Mouse (Mus musculus): ENCODE results near the gene Rpe65. TPM values are rescaled to one million over a fixed set of nuclear protein-coding genes. Genes with fewer than 3 reads are reported as not detected.

The Rpe65 gene
- total RNA-seq (2021) (not detected), polyA plus RNA-seq (2012; rRNA removed) (not detected in 2 replicates)
- long read RNA-seq = 0 reads

DNA sequence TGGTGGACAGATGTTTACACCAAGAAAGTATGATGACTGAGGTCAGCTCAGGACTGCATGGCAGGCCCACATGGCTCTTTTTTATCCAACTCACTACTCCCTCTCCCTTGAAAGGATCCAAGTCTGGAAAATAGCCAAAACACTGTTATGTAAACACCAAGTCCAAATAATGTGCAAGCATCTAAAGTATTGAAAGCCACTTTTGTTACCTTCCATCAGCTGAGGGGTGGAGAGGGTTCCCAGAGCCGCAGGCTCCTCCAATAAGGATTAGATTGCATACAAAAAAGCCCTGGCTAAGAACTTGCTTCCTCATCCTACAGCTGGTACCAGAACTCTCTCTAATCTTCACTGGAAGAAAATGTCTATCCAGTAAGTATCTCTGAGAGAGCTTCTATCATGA lies at the start of gene Rpe65:
Gene Rpe65 (plus strand): TSS at position 301 of the 400 bp plus-strand sequence.
- intact Hi-C loops (cut with DNase I) = no loop called here
- no peak within 1 kb of the TSS for H3K4me3 ChIP-seq
- H3K36me3 ChIP-seq (ENCODE audit: control insufficient read depth, insufficient read depth, low read length) = no peaks in the 10 kb centered on the region
- no peaks in the 10 kb centered on the region for H3K27me3 ChIP-seq (ENCODE audit: control insufficient read depth, insufficient read depth, low read length)
- H3K9ac ChIP-seq (ENCODE audit: low read depth, low read length) = no peak within 1 kb of the TSS
- no peaks in the 10 kb centered on the region for H3K4me1 ChIP-seq (ENCODE audit: control insufficient read depth, insufficient read depth, low read length)
- no peaks in the 10 kb centered on the region for H3K79me2 ChIP-seq (replicated peaks; ENCODE audit: control insufficient read depth, insufficient read depth, low read length)
- DNase-seq = no peak
- no peak for TF ChIP-seq POLR2A (IDR thresholded peaks at IDR 0.05; ENCODE audit: insufficient read depth, low read depth, low read length)
- no peak for TF ChIP-seq EP300 (IDR thresholded peaks at IDR 0.05; ENCODE audit: insufficient read depth, low read depth, low read length)
- TF ChIP-seq CTCF (IDR thresholded peaks at IDR 0.05) = no peak
- H3K27ac ChIP-seq = no peak within 1 kb of the TSS
- 68% methylated on average over 1 of the region's 1 CpGs for WGBS

DNA sequence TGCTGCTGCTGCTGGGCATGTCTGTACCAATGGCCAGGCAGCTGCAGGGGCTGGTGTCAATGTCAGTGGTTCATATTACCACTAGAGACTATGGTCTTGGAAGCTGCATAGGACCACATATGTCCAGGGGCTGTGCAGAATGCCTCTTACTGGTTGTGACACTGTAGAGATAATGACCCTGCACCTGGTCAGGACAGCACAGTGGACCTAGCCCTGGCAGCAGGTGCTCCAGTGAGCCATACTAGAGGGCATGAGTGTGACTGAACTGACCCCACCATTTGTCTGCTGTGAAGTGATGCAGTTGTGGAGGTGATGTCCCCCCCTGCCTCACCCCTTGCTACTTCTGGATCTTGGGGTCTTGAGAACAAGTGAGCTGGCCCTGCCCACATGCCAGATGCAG lies 48.8 kb upstream of the Rpe65 start:
- no peak overlapping the region for H3K27ac ChIP-seq
- DNase-seq = no peak
- intact Hi-C loops (cut with DNase I) = no loop called here
- H3K79me2 ChIP-seq (replicated peaks; ENCODE audit: control insufficient read depth, insufficient read depth, low read length) = no peaks in the 10 kb centered on the region
- no peak overlapping the region for H3K4me3 ChIP-seq
- H3K36me3 ChIP-seq (ENCODE audit: control insufficient read depth, insufficient read depth, low read length) = no peaks in the 10 kb centered on the region
- no peaks in the 10 kb centered on the region for H3K4me1 ChIP-seq (ENCODE audit: control insufficient read depth, insufficient read depth, low read length)
- no peaks in the 10 kb centered on the region for H3K27me3 ChIP-seq (ENCODE audit: control insufficient read depth, insufficient read depth, low read length)
- TF ChIP-seq EP300 (IDR thresholded peaks at IDR 0.05; ENCODE audit: insufficient read depth, low read depth, low read length) = no peak
- no peak for TF ChIP-seq POLR2A (IDR thresholded peaks at IDR 0.05; ENCODE audit: insufficient read depth, low read depth, low read length)
- TF ChIP-seq CTCF (IDR thresholded peaks at IDR 0.05) = no peak
- no peak overlapping the region for H3K9ac ChIP-seq (ENCODE audit: low read depth, low read length)

DNA sequence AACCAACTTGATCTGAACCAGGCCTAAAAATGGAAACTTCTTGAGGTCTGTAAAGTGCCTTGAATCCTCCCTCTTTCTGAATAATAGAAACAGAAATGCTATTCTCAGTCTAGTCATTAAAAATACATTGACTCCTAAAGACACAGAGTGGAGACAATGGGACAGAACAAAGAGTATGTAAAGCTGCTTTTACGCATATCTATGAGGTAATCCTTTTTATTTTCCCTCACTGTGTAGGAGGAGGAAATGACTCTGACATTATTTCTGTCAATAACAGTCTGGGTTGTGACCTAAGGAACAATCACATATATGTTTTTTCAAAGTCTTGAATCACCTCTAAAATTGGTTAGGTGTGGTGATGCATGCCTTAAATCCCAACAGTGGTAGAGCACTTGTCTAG lies 16.0 kb downstream of the Rpe65 start:
- Histone ChIP-seq H3K4me1 (ENCODE audit: control insufficient read depth, insufficient read depth, low read length) (no peaks in the 10 kb centered on the region), H3K27ac (no peak overlapping the region), H3K9ac (ENCODE audit: low read depth, low read length) (no peak overlapping the region), H3K4me3 (no peak overlapping the region), H3K79me2 (replicated peaks; ENCODE audit: control insufficient read depth, insufficient read depth, low read length) (no peaks in the 10 kb centered on the region), H3K36me3 (ENCODE audit: control insufficient read depth, insufficient read depth, low read length) (no peaks in the 10 kb centered on the region), H3K27me3 (ENCODE audit: control insufficient read depth, insufficient read depth, low read length) (no peaks in the 10 kb centered on the region)
- intact Hi-C loops (cut with DNase I) = no loop called here
- TF ChIP-seq POLR2A (IDR thresholded peaks at IDR 0.05; ENCODE audit: insufficient read depth, low read depth, low read length) (no peak), CTCF (IDR thresholded peaks at IDR 0.05) (no peak), EP300 (IDR thresholded peaks at IDR 0.05; ENCODE audit: insufficient read depth, low read depth, low read length) (no peak)
- 44% methylated on average over 1 of the region's 1 CpGs for WGBS
- DNase-seq = no peak

DNA sequence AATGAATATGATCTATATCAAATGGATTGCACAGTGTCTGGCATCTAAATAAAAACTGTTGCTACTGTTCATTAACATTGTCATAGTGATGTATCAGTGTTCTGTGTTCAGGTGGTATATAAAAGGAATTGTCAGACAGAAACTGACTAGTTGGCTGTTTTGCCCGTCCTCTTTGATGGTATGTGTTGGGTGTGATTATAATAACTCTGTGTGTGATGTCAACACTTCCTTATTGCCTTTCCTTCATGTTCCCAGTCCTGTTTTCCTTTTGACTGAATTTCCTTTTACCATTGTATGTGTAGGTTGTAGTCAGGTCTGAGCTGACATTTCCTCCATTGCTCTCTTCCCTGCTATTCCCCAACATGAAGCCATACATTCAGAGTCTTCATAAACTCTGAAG lies 22.1 kb downstream of the Rpe65 start:
- TF ChIP-seq POLR2A (IDR thresholded peaks at IDR 0.05; ENCODE audit: insufficient read depth, low read depth, low read length) = no peak
- no peak for TF ChIP-seq EP300 (IDR thresholded peaks at IDR 0.05; ENCODE audit: insufficient read depth, low read depth, low read length)
- no peak for TF ChIP-seq CTCF (IDR thresholded peaks at IDR 0.05)
- Histone ChIP-seq H3K27ac (no peak overlapping the region), H3K36me3 (ENCODE audit: control insufficient read depth, insufficient read depth, low read length) (no peaks in the 10 kb centered on the region), H3K4me1 (ENCODE audit: control insufficient read depth, insufficient read depth, low read length) (no peaks in the 10 kb centered on the region), H3K4me3 (no peak overlapping the region), H3K27me3 (ENCODE audit: control insufficient read depth, insufficient read depth, low read length) (no peaks in the 10 kb centered on the region), H3K9ac (ENCODE audit: low read depth, low read length) (no peak overlapping the region), H3K79me2 (replicated peaks; ENCODE audit: control insufficient read depth, insufficient read depth, low read length) (no peaks in the 10 kb centered on the region)
- intact Hi-C loops (cut with DNase I) = no loop called here
- 27% methylated on average over 1 of the region's 1 CpGs for WGBS
- no peak for DNase-seq

DNA sequence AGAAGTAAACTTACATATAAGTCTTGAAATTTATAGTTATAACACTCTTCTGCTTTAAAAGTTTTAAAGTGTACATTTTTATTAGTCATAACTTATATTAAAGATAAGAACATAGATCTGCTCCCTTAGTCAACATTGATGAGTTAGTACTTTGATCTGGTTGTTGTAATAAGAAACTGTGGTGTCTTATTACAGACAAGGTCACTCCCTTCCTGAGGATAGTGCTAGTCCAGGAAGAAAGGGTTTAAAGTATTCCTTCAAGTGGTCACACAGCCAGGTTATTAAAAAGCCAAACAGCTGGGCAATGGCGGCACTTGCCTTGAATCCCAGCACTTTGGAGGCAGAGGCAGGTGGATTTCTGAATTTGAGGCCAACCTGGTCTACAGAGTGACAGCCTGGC lies 25.0 kb downstream of the Rpe65 start:
- no peak overlapping the region for H3K27ac ChIP-seq
- intact Hi-C loops (cut with DNase I) = no loop called here
- no peaks in the 10 kb centered on the region for H3K36me3 ChIP-seq (ENCODE audit: control insufficient read depth, insufficient read depth, low read length)
- no peaks in the 10 kb centered on the region for H3K79me2 ChIP-seq (replicated peaks; ENCODE audit: control insufficient read depth, insufficient read depth, low read length)
- TF ChIP-seq EP300 (IDR thresholded peaks at IDR 0.05; ENCODE audit: insufficient read depth, low read depth, low read length) = no peak
- TF ChIP-seq POLR2A (IDR thresholded peaks at IDR 0.05; ENCODE audit: insufficient read depth, low read depth, low read length) = no peak
- TF ChIP-seq CTCF (IDR thresholded peaks at IDR 0.05) = no peak
- WGBS = 68% methylated on average over 1 of the region's 1 CpGs
- H3K4me1 ChIP-seq (ENCODE audit: control insufficient read depth, insufficient read depth, low read length) = no peaks in the 10 kb centered on the region
- H3K27me3 ChIP-seq (ENCODE audit: control insufficient read depth, insufficient read depth, low read length) = no peaks in the 10 kb centered on the region
- H3K9ac ChIP-seq (ENCODE audit: low read depth, low read length) = no peak overlapping the region
- no peak for DNase-seq
- no peak overlapping the region for H3K4me3 ChIP-seq

DNA sequence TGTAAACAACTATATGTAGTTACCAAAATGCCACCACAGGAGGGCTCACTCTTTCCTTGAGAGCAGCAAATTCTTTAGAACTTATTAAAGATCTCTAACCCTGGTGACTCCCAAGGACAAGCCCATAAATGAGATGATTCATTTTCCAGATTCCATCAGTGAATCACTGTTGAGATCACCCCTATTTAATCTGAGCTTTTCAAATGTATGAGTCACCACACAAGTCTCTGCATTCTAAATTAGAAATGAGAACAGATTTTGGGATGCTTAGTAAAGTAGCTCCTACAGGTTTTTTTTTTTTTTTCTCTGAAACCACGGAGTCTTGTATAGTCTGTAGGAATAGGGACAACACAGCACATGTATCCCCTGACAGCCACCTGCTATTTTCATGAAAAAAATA lies 61.8 kb downstream of the Rpe65 start:
- DNase-seq = no peak
- Histone ChIP-seq H3K79me2 (replicated peaks; ENCODE audit: control insufficient read depth, insufficient read depth, low read length) (no peaks in the 10 kb centered on the region), H3K27me3 (ENCODE audit: control insufficient read depth, insufficient read depth, low read length) (no peaks in the 10 kb centered on the region), H3K4me3 (no peak overlapping the region), H3K4me1 (ENCODE audit: control insufficient read depth, insufficient read depth, low read length) (no peaks in the 10 kb centered on the region), H3K36me3 (ENCODE audit: control insufficient read depth, insufficient read depth, low read length) (no peaks in the 10 kb centered on the region), H3K27ac (no peak overlapping the region), H3K9ac (ENCODE audit: low read depth, low read length) (no peak overlapping the region)
- 58% methylated on average over 1 of the region's 1 CpGs for WGBS
- intact Hi-C loops (cut with DNase I) = no loop called here
- no peak for TF ChIP-seq CTCF (IDR thresholded peaks at IDR 0.05)
- TF ChIP-seq EP300 (IDR thresholded peaks at IDR 0.05; ENCODE audit: insufficient read depth, low read depth, low read length) = no peak
- no peak for TF ChIP-seq POLR2A (IDR thresholded peaks at IDR 0.05; ENCODE audit: insufficient read depth, low read depth, low read length)

All from heart, adult 2 months (tissue).